Mouse (Mus musculus): ENCODE measurements around the gene Cap2.

DNA sequence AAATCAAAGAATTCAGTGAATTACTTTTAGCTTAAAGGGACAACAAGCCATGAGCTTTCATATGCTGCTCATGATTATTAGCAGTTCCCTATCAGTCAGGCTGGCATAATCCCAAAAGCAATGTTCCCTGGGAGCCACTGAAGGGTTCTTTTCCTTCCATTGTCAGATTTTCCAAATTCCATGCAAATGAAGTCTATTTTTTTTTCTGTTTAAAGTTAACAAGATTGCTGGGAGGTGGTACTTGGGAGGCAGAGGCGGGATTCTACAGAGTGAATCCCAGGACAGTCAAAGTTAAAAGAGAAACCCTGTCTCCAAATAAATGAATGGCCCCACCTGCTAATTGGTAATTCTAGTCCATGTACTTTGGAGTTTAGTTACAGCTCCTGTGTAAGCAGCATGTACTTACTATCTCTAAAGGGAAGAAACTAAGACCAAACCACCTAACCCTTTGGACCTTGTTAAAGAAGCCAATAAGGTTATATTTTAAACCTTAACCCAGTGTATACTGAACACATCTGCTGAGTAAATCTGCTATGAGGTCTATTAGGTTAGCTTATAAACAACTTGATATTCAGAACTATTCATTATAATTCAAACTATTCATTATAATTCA lies 193.8 kb downstream of the Cap2 start:
- no peak for TF ChIP-seq CTCF (IDR thresholded peaks at IDR 0.05; ENCODE audit: low read depth)
- TF ChIP-seq EP300 (IDR thresholded peaks at IDR 0.05; ENCODE audit: low read depth): no peak
